Mouse (Mus musculus) layer of hippocampus, adult 9-10 months (tissue): ENCODE data around the gene Reck.

Source experiments
- DNase-seq: peaks from one replicate; pipeline ENCODE4 v3.0.0; 2022; ENCODE audit warnings: low spot score

The Reck gene

DNA sequence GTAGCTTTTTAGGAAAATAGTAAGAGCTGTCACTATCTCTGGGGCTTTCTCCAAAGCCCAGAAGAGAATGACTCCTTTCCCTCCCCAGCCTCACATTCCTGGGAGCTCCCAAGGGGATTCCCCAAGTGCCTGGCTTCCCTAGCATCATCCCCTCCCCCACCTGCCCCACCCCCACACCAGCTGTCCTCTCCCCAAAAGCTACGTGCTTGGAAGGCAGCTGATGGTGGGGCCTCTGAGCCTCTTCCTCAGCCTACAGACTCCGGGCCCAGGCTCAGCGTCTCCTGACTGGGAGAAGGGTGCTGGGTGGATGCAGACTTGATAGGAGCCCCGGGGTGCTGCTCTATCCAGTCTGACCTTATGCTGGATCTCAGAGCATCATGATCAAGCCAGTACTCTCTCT, 94.0 kb downstream of the Reck start:
- DNase-seq, result no peak

DNA sequence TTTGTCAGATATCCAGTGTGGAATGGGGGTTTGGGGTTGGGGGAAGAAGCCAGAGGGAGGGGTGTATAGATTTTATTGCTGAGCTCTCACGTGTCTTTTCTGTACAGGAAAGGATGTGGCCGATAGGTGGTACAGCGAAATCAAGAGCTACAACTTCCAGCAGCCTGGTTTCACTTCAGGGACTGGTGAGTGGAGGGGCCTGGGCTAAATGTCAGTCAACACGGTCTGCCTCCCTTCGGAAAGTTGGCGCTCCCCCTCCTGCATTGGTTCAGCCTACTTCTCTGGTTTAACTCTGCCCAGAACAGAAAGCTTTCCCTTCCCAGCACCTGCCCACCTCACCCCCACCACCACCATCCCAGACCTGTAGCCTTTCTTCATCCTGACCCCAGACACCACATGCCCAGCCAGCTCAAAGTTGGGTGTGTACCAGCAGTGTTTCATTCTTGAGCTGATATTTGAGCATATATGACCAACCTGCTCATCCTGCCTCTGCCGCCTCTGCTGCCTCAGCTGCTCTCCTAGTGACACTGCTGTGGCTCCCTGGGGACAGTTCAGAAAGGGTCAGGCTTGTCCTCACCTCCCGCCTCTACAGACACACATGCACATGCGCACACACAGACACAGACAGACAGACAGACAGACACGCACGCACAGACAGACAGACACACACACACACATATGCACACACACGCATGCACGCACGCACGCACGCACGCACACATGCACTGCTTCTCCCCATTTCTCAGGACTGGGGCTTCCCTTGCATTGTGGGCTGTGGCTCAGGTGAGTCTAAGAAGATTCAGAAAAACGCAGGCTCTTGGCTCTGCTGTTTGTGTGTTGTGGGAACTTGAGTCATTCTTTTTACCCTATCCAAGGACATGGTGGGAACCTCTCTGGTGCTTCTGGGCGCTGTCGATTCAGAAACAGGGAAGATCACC, 95.3 kb downstream of the Reck start:
- DNase-seq, result no peak

DNA sequence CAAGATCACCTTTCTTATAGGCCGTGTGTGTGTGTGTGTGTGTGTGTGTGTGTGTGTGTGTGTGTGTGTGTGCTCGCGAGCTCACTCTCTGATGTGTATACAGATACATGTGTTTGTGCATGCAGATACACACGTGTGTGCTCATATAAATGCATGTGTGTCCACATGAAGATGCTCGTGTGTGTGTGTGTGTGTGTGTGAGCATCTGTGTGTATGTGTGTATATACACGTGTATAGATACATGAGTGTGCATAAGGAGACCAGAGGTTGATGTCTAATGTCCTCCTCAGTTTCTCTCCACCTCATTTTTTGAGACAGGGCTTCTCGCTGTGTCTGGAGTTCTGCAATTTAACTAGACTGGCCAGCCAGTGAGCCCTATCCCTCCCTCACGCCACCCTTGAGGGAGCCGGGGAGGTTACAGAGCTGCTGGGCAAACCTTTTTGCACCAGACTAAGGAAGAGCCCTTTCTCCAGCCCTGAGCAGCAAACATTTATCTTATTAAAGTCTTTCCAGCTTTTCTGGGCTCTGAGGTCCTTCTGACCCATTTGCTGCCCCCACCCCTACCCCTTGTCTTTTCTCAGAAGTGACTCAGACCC, 96.3 kb downstream of the Reck start:
- no peak for DNase-seq

DNA sequence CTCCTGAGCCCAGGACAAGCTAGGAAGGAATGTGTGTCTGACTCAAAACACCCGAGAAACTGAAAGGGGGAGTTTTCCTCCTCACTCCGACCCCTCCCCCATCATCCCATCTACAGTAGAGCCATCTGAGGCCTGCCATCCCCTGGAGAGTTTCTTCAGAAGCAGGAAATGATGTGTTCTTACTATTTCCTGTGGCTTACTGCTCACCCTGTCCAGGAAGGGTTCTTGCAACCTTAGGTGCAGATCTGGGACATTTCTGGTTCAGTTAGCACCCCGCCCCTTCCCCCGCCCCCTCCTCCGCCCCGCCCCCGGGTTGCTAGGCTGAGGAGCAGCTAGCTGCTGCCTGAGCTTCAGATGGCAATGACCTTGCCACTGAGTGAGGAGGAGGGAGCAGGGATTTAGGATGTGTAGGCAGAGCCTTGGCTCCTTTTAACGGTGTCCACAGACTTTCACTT, 96.8 kb downstream of the Reck start:
- no peak for DNase-seq

DNA sequence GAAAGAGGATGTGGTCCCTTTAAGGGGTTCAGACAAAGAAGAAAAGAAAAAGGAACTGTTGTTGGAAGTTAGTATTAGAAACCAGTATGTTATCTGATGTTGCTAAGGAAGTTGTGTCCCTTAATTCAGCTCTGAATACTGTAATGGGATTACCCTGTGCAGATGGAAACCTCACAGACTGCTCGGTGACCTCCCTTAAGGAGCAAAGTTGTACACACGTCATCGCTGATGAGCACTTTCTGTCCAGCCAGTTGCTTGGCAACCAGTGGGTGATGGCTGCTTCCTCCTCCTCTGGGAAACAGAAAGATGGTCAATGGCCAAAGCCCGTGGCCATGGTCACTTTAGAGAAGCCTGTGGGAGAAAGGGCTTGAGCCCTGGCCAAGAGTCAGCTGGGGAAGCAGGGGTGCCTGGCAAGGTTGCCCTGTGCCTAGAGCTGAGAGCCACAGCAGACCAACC, 98.2 kb downstream of the Reck start:
- DNase-seq, result no peak

DNA sequence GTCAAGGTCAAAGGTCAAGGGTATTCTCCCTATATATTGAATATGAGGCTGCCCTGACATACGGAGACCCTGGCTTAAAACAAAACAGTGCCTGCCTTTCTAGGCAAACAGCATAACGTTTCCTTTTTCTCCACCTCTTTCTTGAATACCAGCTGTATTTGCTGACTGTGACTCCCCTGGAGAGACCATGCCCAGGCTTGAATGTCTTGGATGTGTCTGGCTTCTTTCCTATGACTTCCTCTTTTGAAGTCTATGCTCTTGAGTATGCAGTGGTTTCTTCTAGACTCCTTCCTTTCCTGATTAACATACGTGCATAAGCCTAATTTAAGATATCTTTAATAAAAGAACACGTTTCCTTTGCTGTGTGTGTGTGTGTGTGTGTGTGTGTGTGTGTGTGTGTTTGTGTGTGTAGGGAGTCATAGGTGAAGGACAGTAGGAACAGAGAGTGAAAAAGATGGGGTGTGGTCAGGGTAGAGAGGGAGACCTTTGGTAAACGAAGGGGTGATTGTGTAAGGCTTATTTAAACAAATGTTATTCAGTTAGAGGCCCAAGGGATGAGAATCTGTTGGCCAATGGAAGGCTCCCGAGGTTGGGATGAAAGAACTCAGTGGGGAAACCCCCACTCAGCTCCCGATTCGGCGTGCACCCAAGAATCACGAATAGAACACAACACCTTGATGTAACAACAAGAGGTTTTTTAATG, 99.7 kb downstream of the Reck start:
- no peak for DNase-seq

DNA sequence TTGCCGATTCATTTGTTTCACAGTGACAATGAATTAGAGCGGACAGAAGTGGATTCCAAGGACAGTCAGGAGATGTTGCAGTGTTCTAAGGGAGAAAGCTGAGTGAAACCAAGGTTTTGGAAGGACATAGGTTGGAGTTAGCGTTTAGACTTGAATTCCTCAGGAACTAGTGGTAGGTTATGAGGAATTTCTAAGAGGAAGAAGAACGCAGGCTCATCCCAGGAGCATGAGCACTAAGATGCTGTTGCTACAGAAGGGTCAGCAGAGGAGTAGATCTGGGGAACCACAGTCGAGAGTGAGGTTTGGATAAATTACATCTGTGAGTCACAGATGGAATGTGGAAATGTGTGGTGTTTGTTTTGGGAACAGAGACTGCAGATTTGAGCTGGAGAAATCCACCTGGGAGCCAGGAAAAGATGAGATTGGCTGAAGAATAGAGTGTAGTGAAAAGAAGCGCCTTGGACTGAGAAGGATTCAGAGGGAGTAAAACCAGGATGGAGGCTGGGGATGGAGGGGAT, 101.0 kb downstream of the Reck start:
- no peak for DNase-seq

DNA sequence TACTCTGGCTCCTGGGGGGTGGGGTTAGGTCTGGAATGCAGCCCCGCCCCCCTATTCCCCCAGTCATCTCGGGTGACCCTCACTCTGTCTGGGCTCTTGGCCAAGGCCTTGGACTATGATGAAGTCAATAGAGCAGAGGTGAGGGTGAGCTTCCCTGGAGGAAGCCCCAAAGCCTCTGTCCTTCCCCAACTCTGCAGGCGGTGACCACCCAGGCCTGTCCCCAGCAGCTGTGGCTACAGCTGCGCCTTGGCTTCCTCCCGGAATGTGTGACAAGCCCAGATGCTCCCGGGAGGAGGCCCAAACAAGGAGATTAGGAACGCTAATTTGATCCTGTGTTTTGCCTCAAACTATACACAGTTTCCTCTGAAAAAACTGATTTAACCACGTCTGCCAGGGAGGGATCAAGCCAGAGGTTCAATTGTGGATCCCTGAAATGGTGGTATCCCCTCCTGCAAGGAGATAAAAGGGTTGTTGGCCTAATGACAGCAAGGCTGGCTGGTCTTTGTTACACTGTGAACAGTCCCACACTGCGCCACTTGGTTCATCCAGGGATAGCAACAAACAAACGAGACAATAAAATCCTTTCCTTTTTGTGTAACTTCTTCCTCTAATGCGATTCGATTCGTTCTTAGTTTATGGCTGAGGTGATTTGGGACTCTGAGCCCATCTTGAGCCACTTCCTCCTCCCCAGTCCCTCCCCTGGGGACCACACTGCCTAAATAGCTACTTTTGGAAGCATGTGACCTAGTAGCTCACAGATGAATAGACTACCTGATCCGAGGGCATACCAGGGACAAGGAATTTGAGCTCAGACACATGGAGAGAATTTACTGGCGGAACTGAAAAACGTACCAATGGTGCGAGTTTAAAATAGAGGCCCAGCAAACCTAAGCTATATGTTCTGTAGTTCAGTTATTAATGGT, 103.5 kb downstream of the Reck start:
- DNase-seq, result no peak

DNA sequence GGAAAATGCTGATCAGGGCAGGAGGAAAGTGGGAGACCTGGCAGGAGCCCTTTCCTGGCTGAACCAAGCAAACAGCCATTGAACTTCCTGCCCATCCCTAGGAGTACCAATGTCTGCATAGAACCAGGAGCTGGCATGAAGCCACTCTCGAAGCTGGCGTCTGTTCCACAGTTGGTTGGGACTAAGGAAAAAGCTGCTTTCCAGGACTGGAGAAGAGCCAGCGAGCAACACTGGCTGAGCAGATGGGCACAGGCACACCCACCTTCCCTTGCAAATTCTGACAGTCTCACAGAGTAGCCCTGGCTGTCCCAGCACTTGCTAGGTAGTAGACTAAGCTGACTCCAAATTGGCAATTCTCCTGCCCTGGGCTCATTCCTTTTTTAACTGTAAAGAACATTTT, 104.4 kb downstream of the Reck start:
- DNase-seq, result peak; percentile 61

DNA sequence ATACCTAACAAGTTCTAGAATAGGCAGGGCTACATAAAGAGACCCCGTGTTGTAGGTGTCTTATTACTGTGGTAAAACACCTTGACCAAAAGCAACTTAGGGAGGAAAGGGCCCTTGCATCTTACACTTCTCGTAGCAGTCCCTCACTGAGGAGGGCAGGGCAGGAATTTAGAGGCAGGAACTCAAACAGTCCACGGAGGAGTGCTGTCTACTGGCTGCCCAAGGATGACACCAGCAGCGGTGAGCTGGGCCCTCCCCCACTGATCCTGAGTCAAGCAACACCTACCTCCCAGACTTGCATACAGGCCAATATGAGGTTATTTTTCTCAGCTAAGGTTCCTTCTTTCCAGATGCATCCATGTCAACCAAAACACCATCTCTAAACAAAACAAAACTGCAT, 104.9 kb downstream of the Reck start:
- DNase-seq, result no peak

DNA sequence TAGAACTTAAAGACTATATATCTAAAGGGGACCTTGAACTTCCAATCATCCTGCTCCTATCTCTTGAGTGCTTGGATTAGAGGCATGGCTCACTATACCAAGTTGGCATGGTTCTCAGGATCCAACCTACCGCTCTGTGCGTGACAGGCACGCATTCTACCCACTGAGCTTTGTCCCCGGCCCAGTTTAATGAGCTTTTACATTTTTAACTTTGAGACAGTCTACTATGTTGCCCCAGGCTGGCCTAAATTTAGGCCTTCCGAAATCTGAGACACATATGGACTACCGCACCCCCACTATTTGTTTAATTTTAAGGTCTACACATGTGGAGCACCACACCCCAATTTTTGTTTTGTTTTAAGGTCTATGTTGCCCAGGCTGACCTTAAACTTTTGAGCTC, 105.5 kb downstream of the Reck start:
- no peak for DNase-seq

DNA sequence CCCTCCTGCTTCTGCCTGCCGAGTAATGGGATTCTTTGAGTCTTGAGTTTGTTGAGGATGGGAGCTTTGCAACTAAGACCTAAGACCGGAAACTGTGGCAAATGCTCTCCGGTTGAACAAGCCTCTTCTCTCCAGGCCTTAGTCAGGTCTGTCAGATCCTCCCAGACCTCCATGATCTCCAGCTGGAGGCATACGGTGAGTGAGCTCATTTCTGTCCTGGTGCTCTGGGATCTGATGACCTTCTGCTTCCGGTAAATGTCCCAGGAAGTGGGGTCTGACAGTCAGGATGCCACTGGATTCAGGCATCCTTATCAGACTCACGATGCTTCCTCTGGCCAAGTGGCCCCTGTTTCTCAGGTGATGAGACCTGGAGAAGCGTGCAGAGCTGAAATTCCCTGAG, 105.9 kb downstream of the Reck start:
- no peak for DNase-seq

DNA sequence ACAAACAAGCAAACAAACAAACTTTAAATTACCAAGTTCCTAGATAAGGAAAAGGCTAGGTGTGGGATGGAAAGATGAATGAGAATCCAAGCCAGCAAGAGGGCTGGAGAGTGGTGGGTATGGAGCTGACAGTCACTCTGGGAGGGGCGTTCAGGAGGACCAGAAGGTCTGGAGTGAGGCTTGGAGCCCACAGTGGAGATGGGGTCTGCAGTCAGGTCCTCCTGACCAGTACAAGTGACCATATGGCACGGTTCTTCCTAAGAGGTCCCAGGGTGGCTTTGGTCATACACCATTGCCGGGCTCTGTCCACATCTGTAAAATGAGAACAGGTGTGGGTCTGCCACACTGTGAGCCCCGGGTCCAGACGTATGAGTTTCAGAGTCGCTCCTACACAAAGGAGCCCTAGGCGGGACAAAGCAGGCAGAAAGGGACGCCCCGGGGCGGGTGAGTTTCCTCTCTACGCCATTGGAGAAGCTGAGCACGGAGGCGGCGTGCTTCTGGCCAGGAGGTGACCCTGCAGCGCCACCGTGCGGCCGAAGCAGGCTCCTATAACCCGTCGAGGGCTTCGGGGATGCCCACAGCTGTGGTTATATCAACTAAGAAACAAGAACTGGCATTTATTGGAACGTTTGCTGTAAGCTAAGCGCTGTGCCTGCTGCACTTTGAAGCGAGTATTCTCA, 106.9 kb downstream of the Reck start:
- DNase-seq, result peak; percentile 72

DNA sequence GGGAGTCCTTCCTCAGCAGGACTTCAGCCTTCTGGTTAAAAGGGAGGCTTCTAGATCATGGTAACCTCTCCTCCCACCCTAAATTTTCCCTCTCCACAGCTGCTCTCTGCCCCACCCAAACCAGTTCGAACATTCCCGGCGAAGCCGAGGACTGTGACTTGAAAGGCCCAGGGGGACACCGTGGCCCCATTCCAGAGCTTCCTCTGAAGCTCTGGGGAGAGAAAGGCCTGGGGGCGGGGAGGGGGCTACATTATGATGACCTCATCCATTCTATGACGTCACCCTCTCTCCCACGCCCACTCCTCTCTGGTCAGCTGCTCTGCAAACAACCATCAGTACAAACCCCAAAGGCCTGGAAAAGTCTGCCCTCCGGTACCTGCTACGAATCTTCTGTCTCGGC, 107.9 kb downstream of the Reck start, which contains the start of gene Ccin:
Ccin (plus strand) TSS at position 303 of the 400 bp plus-strand sequence.
- DNase-seq, result no peak

DNA sequence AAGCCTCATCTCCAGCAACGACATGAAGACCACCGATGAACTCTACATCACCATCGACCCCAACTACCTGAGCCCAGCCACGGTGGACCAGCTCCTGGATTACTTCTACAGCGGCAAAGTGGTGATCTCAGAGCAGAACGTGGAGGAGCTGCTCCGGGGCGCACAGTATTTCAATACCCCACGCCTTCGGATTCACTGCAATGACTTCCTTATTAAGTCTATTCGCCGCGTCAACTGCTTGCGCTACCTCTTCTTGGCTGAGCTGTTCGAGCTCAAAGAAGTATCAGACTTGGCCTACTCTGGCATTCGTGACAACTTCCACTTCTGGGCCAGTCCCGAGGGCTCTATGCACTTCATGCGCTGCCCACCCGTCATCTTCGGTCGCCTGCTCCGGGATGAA, 108.4 kb downstream of the Reck start:
- no peak for DNase-seq

DNA sequence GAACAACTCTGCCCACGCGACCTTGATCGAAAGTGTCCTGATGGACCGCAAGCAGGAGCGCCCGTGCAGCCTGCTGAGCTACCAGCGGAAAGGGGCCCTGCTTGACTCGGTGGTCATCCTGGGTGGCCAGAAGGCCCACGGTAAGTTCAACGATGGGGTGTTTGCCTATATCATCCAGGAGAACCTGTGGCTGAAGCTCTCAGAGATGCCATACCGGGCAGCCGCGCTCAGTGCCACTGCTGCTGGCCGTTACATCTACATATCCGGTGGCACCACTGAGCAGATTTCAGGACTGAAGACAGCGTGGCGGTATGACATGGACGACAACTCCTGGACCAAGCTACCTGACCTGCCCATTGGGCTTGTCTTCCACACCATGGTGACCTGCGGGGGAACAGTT, 109.0 kb downstream of the Reck start:
- DNase-seq, result no peak

DNA sequence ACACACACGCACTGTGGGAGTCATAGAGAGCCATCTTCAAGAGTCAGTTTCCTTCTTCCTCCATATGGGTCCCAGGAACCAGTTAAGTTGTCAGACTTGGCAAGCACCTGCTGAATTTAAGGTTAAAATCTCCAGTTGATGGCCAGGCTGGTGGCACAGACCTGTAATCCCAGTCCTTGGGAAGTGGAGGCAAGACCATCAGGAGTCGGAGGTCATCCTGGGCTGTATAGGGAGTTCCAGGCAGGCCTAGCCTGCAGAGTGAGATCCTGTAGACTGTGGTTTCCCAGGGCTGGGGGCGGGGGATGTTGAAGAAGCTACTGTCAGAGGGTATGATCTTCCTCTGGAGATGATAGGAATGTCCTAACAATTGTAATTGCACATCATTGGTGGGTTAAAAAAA, 113.6 kb downstream of the Reck start:
- no peak for DNase-seq

DNA sequence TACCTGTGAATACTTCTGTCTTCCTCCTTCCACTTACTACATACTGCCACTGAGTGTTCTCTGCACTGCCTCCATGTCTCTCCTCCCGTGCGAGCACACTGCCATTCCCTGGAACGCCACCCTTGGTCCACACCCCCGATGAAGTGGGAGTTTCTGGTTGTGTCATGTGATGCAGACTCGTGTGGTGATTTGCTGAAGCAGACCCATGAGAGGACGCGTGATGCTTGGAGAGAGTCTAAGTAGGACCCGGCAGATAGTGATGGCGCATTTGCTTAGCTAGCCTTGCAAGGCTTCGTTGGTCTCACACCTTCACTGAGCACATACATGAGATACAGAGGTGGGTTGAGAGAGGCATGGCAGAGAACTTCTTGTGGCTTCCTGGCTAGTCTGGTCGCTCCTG, 117.7 kb downstream of the Reck start:
- DNase-seq, result no peak

DNA sequence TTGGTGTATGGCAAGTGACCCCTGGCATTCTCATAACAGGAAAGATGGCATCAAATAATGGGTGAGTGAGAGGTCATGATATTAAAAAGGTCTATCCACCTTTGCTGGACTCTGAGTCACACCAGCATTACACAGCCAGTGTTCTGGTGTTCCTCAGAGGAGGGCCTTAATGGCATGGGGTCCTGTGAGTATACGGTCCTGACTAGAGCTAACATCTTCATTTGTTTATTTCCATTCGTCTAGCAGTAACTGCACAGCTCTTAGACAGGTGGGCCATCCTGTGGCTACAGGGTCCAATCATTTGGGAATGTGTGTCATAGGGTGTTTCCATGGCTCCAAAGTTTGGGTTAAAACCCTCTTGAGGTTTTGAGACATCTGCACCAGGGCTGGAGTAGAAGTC, 119.0 kb downstream of the Reck start:
- no peak for DNase-seq
